ENCODE assay signal across 8 mouse cellular contexts in genomic region chr6:17725841-17726460, GRCm38 (mm10). TPM values are rescaled to one million over a fixed set of nuclear protein-coding genes. Genes with fewer than 3 reads are reported as not detected.
A peak's percentile ranks its signal among the peaks of the same experiment; 100 is the strongest.
DNase-seq lines count a peak whose midpoint lies in the region; ATAC-seq and TF ChIP-seq lines count a peak whose summit lies in the region.

No protein-coding gene starts in this region.

- H3K27ac ChIP-seq in forebrain, embryonic 14.5 days (ENCODE audit: low read depth, low read length), result no peak overlapping the region
- no peak overlapping the region for H3K27ac ChIP-seq in hindbrain, embryonic 12.5 days
- H3K27ac ChIP-seq in layer of hippocampus, adult 2 months, result peak overlapping the region; percentile 68
- H3K27ac ChIP-seq in neural tube, embryonic 14.5 days (ENCODE audit: low read depth, low read length), result no peak overlapping the region

- no peaks in the 10 kb centered on the region for H3K27me3 ChIP-seq in forebrain, embryonic 14.5 days (replicated peaks; ENCODE audit: control insufficient read depth, insufficient read depth, low read length)
- H3K27me3 ChIP-seq in hindbrain, embryonic 12.5 days, result no peaks in the 10 kb centered on the region
- no peaks in the 10 kb centered on the region for H3K27me3 ChIP-seq in neural tube, embryonic 14.5 days (ENCODE audit: control insufficient read depth, insufficient read depth, low read length)

- peak; percentile 74 for ATAC-seq in forebrain, embryonic 14.5 days
- peak; percentile 50; the same call in 1 of the 2 replicates for ATAC-seq in hindbrain, embryonic 12.5 days (ENCODE audit: low FRiP score)
- peak; percentile 85 for ATAC-seq in neural tube, embryonic 14.5 days (ENCODE audit: low read depth)

- no peaks in the 10 kb centered on the region for H3K36me3 ChIP-seq in forebrain, embryonic 14.5 days (ENCODE audit: control insufficient read depth, insufficient read depth, low read length)
- H3K36me3 ChIP-seq in hindbrain, embryonic 12.5 days, result no peaks in the 10 kb centered on the region
- H3K36me3 ChIP-seq in neural tube, embryonic 14.5 days (ENCODE audit: control insufficient read depth, insufficient read depth, low read length), result no peaks in the 10 kb centered on the region

- H3K9me3 ChIP-seq in forebrain, embryonic 14.5 days (replicated peaks; ENCODE audit: control insufficient read depth, low read length), result no peaks in the 10 kb centered on the region
- no peaks in the 10 kb centered on the region for H3K9me3 ChIP-seq in hindbrain, embryonic 12.5 days (replicated peaks)
- no peaks in the 10 kb centered on the region for H3K9me3 ChIP-seq in neural tube, embryonic 14.5 days (ENCODE audit: control insufficient read depth, low read length)

- no peak overlapping the region for H3K4me3 ChIP-seq in forebrain, embryonic 14.5 days (ENCODE audit: low read depth, low read length)
- no peak overlapping the region for H3K4me3 ChIP-seq in hindbrain, embryonic 12.5 days
- H3K4me3 ChIP-seq in layer of hippocampus, adult 2 months, result peak overlapping the region; percentile 23
- H3K4me3 ChIP-seq in neural tube, embryonic 14.5 days (ENCODE audit: low read depth, low read length), result no peak overlapping the region

- H3K9ac ChIP-seq in forebrain, embryonic 14.5 days (ENCODE audit: low read length), result no peak overlapping the region
- H3K9ac ChIP-seq in hindbrain, embryonic 12.5 days, result no peak overlapping the region
- H3K9ac ChIP-seq in neural tube, embryonic 14.5 days (replicated peaks; ENCODE audit: low read depth, low read length), result no peak overlapping the region

- WGBS in forebrain, embryonic 14.5 days, result 41% methylated on average over 7 of the region's 7 CpGs
- 48% methylated on average over 7 of the region's 7 CpGs for WGBS in hindbrain, embryonic 12.5 days
- 47% methylated on average over 7 of the region's 7 CpGs for WGBS in neural tube, embryonic 14.5 days

- H3K4me1 ChIP-seq in forebrain, embryonic 14.5 days (ENCODE audit: control insufficient read depth, insufficient read depth, low read length), result no peaks in the 10 kb centered on the region
- no peaks in the 10 kb centered on the region for H3K4me1 ChIP-seq in hindbrain, embryonic 12.5 days
- H3K4me1 ChIP-seq in neural tube, embryonic 14.5 days (ENCODE audit: control insufficient read depth, insufficient read depth, low read length), result no peaks in the 10 kb centered on the region

- DNase-seq in Muller cell, postnatal 12 days (ENCODE audit: inconsistent ontology term), result peak; percentile 45
- peak; percentile 52 for DNase-seq in cerebellum, adult 11-12 months
- peak; percentile 86 for DNase-seq in forebrain, embryonic 14.5 days (ENCODE audit: low spot score)
- DNase-seq in layer of hippocampus, adult 2 months (ENCODE audit: low spot score in 2 of 2), result peak; percentile 65 to 74
- DNase-seq in lung, adult 18-20 months, result peak; percentile 61 to 68
- DNase-seq in thymus, postnatal 36 days, result peak; percentile 21 to 26

- peak; percentile 98 for TF ChIP-seq CTCF in layer of hippocampus, adult 2 months (conservative IDR thresholded peaks at IDR 0.05)

- no peak overlapping the region for H3K4me2 ChIP-seq in forebrain, embryonic 14.5 days (ENCODE audit: low read length)
- no peak overlapping the region for H3K4me2 ChIP-seq in hindbrain, embryonic 12.5 days (replicated peaks)
- H3K4me2 ChIP-seq in neural tube, embryonic 14.5 days (ENCODE audit: low read depth, low read length), result no peak overlapping the region

RNA-seq across cellular contexts. Expression of gene St7, which starts 33.2 kb away (rescaled TPM):
- 55.2 and 60.3 TPM in 2 replicates for polyA plus RNA-seq in forebrain, embryonic 14.5 days (2014; fragmentation: Nextera tagmentation; extraction: Ambion mirVana)
- 47.2 and 49.1 TPM in 2 replicates for polyA plus RNA-seq in hindbrain, embryonic 12.5 days (2016; fragmentation: Nextera tagmentation; extraction: Ambion mirVana)
- total RNA-seq in layer of hippocampus, adult 2 months (2021), result 10 to 100 TPM; 53.8 to 56.1 TPM
- polyA plus RNA-seq in neural tube, embryonic 14.5 days (2014; fragmentation: Nextera tagmentation; extraction: Ambion mirVana), result 62.1 and 71.9 TPM in 2 replicates

Comparison
In these comparisons a context has a peak if more than half of its experiments do, and no peak if none do; other contexts are left out.
1. DNase-seq: peak in every context shown above with its lines; median percentile 86 in forebrain, embryonic 14.5 days; 70 in layer of hippocampus, adult 2 months; 64 in lung, adult 18-20 months; 52 in cerebellum, adult 11-12 months; 45 in Muller cell, postnatal 12 days; 24 in thymus, postnatal 36 days.